Mouse (Mus musculus) spleen, adult 2 months (tissue): Measurements from ENCODE around the gene Zmiz1.

Experiments used
- CTCF ChIP-seq: fragments of 200-500 bp; IDR thresholded peaks from 2 replicates; pipeline ENCODE4 v1.5.1; 2011; ENCODE audit warnings: mild to moderate bottlenecking, inconsistent platforms; ENCODE audit not compliant: insufficient read depth, insufficient read length, insufficient replicate concordance; ENCODE audit errors: extremely low read depth
- POLR2A ChIP-seq: fragments of 200-500 bp; IDR thresholded peaks from 2 replicates; pipeline ENCODE4 v1.6.1; 2011; ENCODE audit warnings: low read depth, low read length, inconsistent platforms

- TF ChIP-seq CTCF (no peak), POLR2A (no peak)
Observed at GRCm38 (mm10) chr14:25609355-25609754, 150.4 kb downstream of the Zmiz1 start.
